Mouse (Mus musculus): ENCODE results near the gene Ulk4.

- TF ChIP-seq POLR2A (IDR thresholded peaks at IDR 0.05; ENCODE audit: control insufficient read depth, extremely low read depth, insufficient read depth, low read length, poor library complexity) (no peak), CTCF (IDR thresholded peaks at IDR 0.05; ENCODE audit: borderline replicate concordance, control insufficient read depth, extremely low read depth, insufficient read depth, low read length, poor library complexity) (no peak)
Observed at GRCm38 (mm10) chr9:120946131-120946530, 330.9 kb downstream of the Ulk4 start.

Measured in thymus, adult 2 months (tissue).